Mouse (Mus musculus) embryo, embryonic 11.5 days (tissue): ENCODE data around the gene Catsperb.
"Not testable (repeated sequence)": the region's sequence is repeated elsewhere in the genome, so short reads cannot be mapped to it uniquely, and the experiment has no call there.

ENCODE experiments used
- DNase-seq: peaks from one replicate; pipeline ENCODE4 v3.0.0-alpha.2; 2012; ENCODE audit warnings: low read depth, low spot score

Catsperb gene

GRCm38 (mm10) chr12:101404353-101404752 is at the start of gene Catsperb:
Gene Catsperb (plus strand): TSS chr12:101404653.
- DNase-seq, result not testable (repeated sequence)

- not testable (repeated sequence) for DNase-seq
Measured at GRCm38 (mm10) chr12:101361468-101361867, 43.0 kb upstream of the Catsperb start.

DNA sequence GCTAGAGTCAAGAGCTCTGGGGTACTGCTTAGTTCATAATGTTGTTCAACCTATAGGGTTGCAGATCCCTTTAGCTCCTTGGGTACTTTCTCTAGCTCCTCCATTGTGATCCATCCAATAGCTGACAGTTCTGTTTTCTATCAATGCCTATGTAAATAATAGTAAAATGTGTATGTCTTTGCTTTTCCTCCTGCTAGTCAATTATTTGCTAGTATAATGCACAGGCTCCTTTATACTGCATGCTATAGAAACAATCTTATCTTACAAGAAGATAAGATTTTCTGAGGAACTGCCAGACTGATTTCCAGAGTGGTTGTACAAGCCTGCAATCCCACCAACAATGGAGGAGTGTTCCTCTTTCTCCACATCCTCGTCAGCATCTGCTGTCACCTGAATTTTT is 23.0 kb upstream of the Catsperb start:
- DNase-seq, result not testable (repeated sequence)

DNA sequence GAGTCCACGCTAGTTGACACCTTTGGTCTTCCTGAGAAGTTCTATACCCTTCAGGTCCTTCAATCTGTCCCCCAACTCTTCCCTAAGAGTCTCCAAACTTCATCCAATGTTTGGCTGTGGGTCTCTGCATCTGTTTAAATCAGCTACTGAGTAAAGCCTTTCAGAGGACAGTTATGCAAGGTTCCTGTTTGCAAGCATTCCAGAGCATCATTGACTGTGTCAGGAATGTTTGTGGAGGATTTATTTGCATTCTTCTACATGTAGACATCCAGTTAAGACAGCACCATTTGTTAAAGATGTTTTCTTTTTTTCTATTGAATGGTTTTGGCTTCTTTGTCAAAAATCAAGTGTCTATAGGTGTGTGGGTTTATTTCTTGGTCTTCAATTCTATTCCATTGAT is 21.7 kb downstream of the Catsperb start:
- DNase-seq, result no peak

DNA sequence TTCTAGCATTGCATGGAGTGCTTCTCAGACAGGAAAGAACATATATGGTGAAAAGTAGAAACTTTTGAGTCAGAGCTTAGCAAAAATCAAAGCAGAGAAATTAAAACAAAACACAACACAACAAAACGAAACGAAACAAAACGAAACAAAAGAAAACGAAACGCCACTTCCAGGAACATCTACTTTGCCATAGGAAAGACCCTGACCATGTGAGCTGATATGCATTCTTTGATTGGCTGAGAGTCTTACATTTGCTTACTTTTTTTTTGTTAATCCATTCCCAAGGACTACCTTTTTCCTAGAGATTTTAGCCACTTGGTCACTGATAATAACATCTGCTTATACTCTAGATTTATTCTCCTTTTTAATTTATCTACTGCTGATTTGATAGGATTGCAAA is 57.6 kb downstream of the Catsperb start:
- DNase-seq, result no peak

DNA sequence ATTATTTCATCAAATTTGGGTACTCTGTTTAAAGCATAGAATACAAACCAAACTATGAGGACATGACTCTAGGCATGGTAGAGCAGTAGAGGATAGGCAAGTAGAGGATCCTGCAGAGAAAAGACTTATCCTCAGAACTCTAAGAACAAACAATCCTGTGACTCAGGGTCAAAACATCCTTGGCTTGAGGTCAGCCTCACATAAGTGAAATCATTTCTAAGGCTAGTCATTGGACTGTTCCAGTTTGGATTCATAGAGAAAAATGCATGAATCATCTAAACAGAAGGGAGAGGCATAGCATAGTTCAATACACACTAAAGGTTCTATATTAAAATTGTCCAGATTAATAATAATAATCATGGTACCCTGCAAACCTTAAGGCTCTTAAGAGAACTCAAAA is 79.1 kb downstream of the Catsperb start:
- no peak for DNase-seq

GRCm38 (mm10) chr12:101511326-101511725 is 106.9 kb downstream of the Catsperb start:
- DNase-seq, result not testable (repeated sequence)

GRCm38 (mm10) chr12:101606622-101607021 is 202.2 kb downstream of the Catsperb start:
- not testable (repeated sequence) for DNase-seq

GRCm38 (mm10) chr12:101633137-101633536 is 228.7 kb downstream of the Catsperb start:
- DNase-seq, result no peak

- DNase-seq, result no peak
Measured at GRCm38 (mm10) chr12:101667502-101667901, 263.0 kb downstream of the Catsperb start.
